ENCODE assay signal across 35 mouse cellular contexts in genomic region chr3:128616675-128617074, GRCm38 (mm10).
"Had no signal": no experiment of that assay in that cellular context is flagged by ENCODE, and none has a peak within 500 bp of the region (broad histone marks: within the 10 kb centered on the region; RNA-seq: fewer than 3 reads in every experiment).

No protein-coding gene starts in this region.

- DNase-seq: heart, postnatal 10 days; heart, postnatal 14 days; heart, postnatal 36 days; heart, postnatal 4 days; kidney, adult 11 months; kidney, adult 18-20 months; kidney, adult 2 months; kidney, adult 8-10 months; kidney, adult 9 months; kidney, postnatal 10 days; kidney, postnatal 14 days; kidney, postnatal 25 days; kidney, postnatal 36 days; kidney, postnatal 4 days; layer of hippocampus, adult 9-11 months; layer of hippocampus, postnatal 36 days had no signal

- H3K4me1 ChIP-seq: heart, embryonic 10.5 days; heart, embryonic 12.5 days; heart, embryonic 13.5 days; heart, embryonic 15.5 days; hindbrain, embryonic 10.5 days; hindbrain, embryonic 15.5 days; kidney, embryonic 15.5 days had no signal

- H3K27ac ChIP-seq: heart, embryonic 10.5 days; heart, embryonic 13.5 days; heart, embryonic 15.5 days; hindbrain, embryonic 10.5 days; hindbrain, embryonic 12.5 days; hindbrain, embryonic 13.5 days; hindbrain, embryonic 14.5 days; hindbrain, embryonic 15.5 days; hindbrain, postnatal 0 days; intestine, embryonic 15.5 days; kidney, embryonic 15.5 days; kidney, postnatal 0 days; layer of hippocampus, adult 2 months had no signal

- H3K36me3 ChIP-seq: heart, embryonic 10.5 days; heart, embryonic 12.5 days; heart, embryonic 13.5 days; heart, embryonic 15.5 days; hindbrain, embryonic 10.5 days; hindbrain, embryonic 12.5 days; hindbrain, embryonic 13.5 days; hindbrain, embryonic 15.5 days; intestine, embryonic 15.5 days; kidney, embryonic 15.5 days had no signal

- H3K9me3 ChIP-seq: heart, embryonic 10.5 days; heart, embryonic 12.5 days; heart, embryonic 13.5 days; heart, embryonic 15.5 days; hindbrain, embryonic 10.5 days; hindbrain, embryonic 12.5 days; hindbrain, embryonic 13.5 days; hindbrain, embryonic 15.5 days; intestine, embryonic 15.5 days; kidney, embryonic 15.5 days had no signal

- H3K4me3 ChIP-seq: heart, embryonic 10.5 days; heart, embryonic 12.5 days; heart, embryonic 13.5 days; heart, embryonic 15.5 days; hindbrain, embryonic 10.5 days; hindbrain, embryonic 12.5 days; hindbrain, embryonic 13.5 days; hindbrain, embryonic 15.5 days; intestine, embryonic 15.5 days; kidney, embryonic 15.5 days; layer of hippocampus, adult 2 months had no signal

- ATAC-seq: hindbrain, embryonic 16.5 days; hindbrain, postnatal 0 days; inflammation-experienced regulatory T-cells, adult 6 months; intestine, embryonic 15.5 days; intestine, embryonic 16.5 days; intestine, postnatal 0 days had no signal

- H3K4me2 ChIP-seq: heart, embryonic 11.5 days; heart, embryonic 12.5 days; heart, embryonic 13.5 days; heart, embryonic 15.5 days; hindbrain, embryonic 12.5 days; hindbrain, embryonic 13.5 days; hindbrain, embryonic 14.5 days; hindbrain, embryonic 15.5 days; intestine, embryonic 15.5 days; kidney, embryonic 15.5 days had no signal

- H3K27me3 ChIP-seq: heart, embryonic 12.5 days; heart, embryonic 13.5 days; heart, embryonic 15.5 days; hindbrain, embryonic 12.5 days; hindbrain, embryonic 13.5 days; hindbrain, embryonic 15.5 days; intestine, embryonic 15.5 days; kidney, embryonic 15.5 days had no signal

- H3K9ac ChIP-seq: heart, embryonic 12.5 days; heart, embryonic 13.5 days; heart, embryonic 15.5 days; hindbrain, embryonic 12.5 days; hindbrain, embryonic 13.5 days; hindbrain, embryonic 14.5 days; hindbrain, embryonic 15.5 days; intestine, embryonic 15.5 days; kidney, embryonic 15.5 days had no signal
